Mouse (Mus musculus) lung, adult 18-20 months (tissue): Measurements from ENCODE around the gene Vmn2r77.
"Not testable (repeated sequence)": the region's sequence is repeated elsewhere in the genome, so short reads cannot be mapped to it uniquely, and the experiment has no call there.

Source experiments
- DNase-seq, 2 experiments: peaks; one replicate each; pipeline ENCODE4 v3.0.0; 2022; ENCODE audit warnings: mixed read lengths in 2 of 2

Vmn2r77 gene

GRCm38 (mm10) chr7:86794727-86795126 lies at the start of gene Vmn2r77:
Gene Vmn2r77 (plus strand): TSS chr7:86795027.
- DNase-seq: no peak

- DNase-seq: no peak
These were observed 34.1 kb upstream of the Vmn2r77 start for GRCm38 (mm10) chr7:86760751-86761150.

GRCm38 (mm10) chr7:86764628-86765027 lies 30.2 kb upstream of the Vmn2r77 start:
- DNase-seq: no peak

- no peak for DNase-seq
These were observed 23.2 kb upstream of the Vmn2r77 start for GRCm38 (mm10) chr7:86771621-86772020.

- no peak for DNase-seq
These were observed 19.1 kb upstream of the Vmn2r77 start, which contains the start of gene Folh1 for GRCm38 (mm10) chr7:86775617-86776325. Gene Folh1 (minus strand): TSS chr7:86775943.

- DNase-seq: not testable (repeated sequence)
These were observed 20.4 kb downstream of the Vmn2r77 start for GRCm38 (mm10) chr7:86815241-86815640.

- DNase-seq: not testable (repeated sequence)
These were observed 20.9 kb downstream of the Vmn2r77 start for GRCm38 (mm10) chr7:86815716-86816115.

- no peak for DNase-seq
These were observed 21.6 kb downstream of the Vmn2r77 start for GRCm38 (mm10) chr7:86816466-86816865.
